Mouse (Mus musculus) lung, postnatal 0 days (tissue): ENCODE data around the gene F5.

Source experiments
- CTCF ChIP-seq: IDR thresholded peaks from 2 replicates; pipeline ENCODE4 v1.5.1; 2016; ENCODE audit warnings: antibody characterized with exemption, mild to moderate bottlenecking
- EP300 ChIP-seq: IDR thresholded peaks from 2 replicates; pipeline ENCODE4 v1.6.1; 2016; ENCODE audit warnings: antibody characterized with exemption, mild to moderate bottlenecking, control low read depth

- TF ChIP-seq CTCF: no peak
- TF ChIP-seq EP300: no peak
Observed at GRCm38 (mm10) chr1:164158571-164158970, 6.9 kb downstream of the F5 start.
